In the genomic region with DNA sequence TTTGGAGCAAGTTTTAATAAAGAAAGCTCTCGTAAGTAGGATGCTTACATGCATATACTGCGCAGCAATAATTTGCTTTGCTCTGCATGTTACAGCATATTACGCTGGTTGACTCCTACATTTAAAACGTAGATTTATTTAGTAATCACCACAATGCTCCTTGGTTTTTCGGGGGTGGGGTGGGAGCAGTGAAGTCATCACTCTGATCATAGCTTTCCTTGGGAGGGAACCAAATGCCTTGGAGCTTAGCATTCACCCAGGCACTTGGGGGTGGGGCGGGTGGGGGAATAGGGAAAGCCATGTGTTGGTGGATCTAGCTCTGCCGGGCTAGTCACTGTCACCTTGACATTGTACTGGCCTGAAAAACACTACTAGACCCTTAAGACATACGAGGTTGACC, we compare ENCODE assay signal across 10 mouse cellular contexts. TPM values are rescaled to one million over a fixed set of nuclear protein-coding genes. Genes with fewer than 3 reads are reported as not detected.
DNase-seq lines count a peak whose midpoint lies in the region; ATAC-seq and TF ChIP-seq lines count a peak whose summit lies in the region.
"Had no signal": no experiment of that assay in that cellular context is flagged by ENCODE, and none has a peak within 500 bp of the region (broad histone marks: within the 10 kb centered on the region; RNA-seq: fewer than 3 reads in every experiment).

No protein-coding gene starts in this region.

- no peak for DNase-seq in forebrain, embryonic 10.5 days (ENCODE audit: extremely low spot score, low spot score)
- no peak for DNase-seq in kidney, adult 9 months
- DNase-seq in brain, adult 2 months (ENCODE audit: low read depth, low spot score) = peak; percentile 56
- DNase-seq in liver, postnatal 0 days = no peak
- no peak for DNase-seq in adrenal gland, adult 18-20 months (ENCODE audit: low spot score in 2 of 2)
- DNase-seq in adipocyte (ENCODE audit: low spot score) = no peak
- DNase-seq: cerebellum, adult 2 months; lung, postnatal 14 days had no signal

- no peak overlapping the region for H3K27ac ChIP-seq in forebrain, embryonic 10.5 days
- no peak overlapping the region for H3K27ac ChIP-seq in forebrain, embryonic 16.5 days (ENCODE audit: low read length)
- H3K27ac ChIP-seq in kidney, embryonic 16.5 days (ENCODE audit: low read length) = no peak overlapping the region
- no peak overlapping the region for H3K27ac ChIP-seq in liver, postnatal 0 days (ENCODE audit: low read depth)

- WGBS in forebrain, embryonic 10.5 days = 3% methylated on average over 8 of the region's 8 CpGs
- WGBS in forebrain, embryonic 16.5 days = 5% methylated on average over 8 of the region's 8 CpGs
- 4% methylated on average over 8 of the region's 8 CpGs for WGBS in kidney, embryonic 16.5 days
- WGBS in liver, postnatal 0 days (ENCODE audit: insufficient replicate concordance) = 6% methylated on average over 8 of the region's 8 CpGs

- no peaks in the 10 kb centered on the region for H3K36me3 ChIP-seq in forebrain, embryonic 10.5 days (replicated peaks)
- H3K36me3 ChIP-seq in forebrain, embryonic 16.5 days (ENCODE audit: control insufficient read depth, insufficient read depth) = no peaks in the 10 kb centered on the region
- H3K36me3 ChIP-seq in kidney, embryonic 16.5 days (ENCODE audit: insufficient read depth, low read length) = no peaks in the 10 kb centered on the region
- no peaks in the 10 kb centered on the region for H3K36me3 ChIP-seq in liver, postnatal 0 days (replicated peaks; ENCODE audit: insufficient read depth, low read length)

- no peak for ATAC-seq in forebrain, embryonic 16.5 days
- no peak for ATAC-seq in kidney, embryonic 16.5 days (ENCODE audit: low FRiP score, low TSS enrichment)
- ATAC-seq in liver, postnatal 0 days = no peak

- no peak overlapping the region for H3K9ac ChIP-seq in forebrain, embryonic 16.5 days (replicated peaks; ENCODE audit: low read depth, low read length)
- H3K9ac ChIP-seq in kidney, embryonic 16.5 days (replicated peaks; ENCODE audit: low read length) = no peak overlapping the region
- H3K9ac ChIP-seq in liver, postnatal 0 days (replicated peaks) = no peak overlapping the region

- no peak for TF ChIP-seq CTCF in liver, postnatal 0 days (IDR thresholded peaks at IDR 0.05; ENCODE audit: low read depth)

- H3K4me1 ChIP-seq in forebrain, embryonic 10.5 days = peaks cover 32% of the 10 kb centered on the region
- H3K4me1 ChIP-seq in forebrain, embryonic 16.5 days (replicated peaks; ENCODE audit: control insufficient read depth, insufficient read depth, low read length) = peaks cover 29% of the 10 kb centered on the region
- peaks cover 14% of the 10 kb centered on the region for H3K4me1 ChIP-seq in kidney, embryonic 16.5 days (ENCODE audit: insufficient read depth, low read length)
- peaks cover 13% of the 10 kb centered on the region for H3K4me1 ChIP-seq in liver, postnatal 0 days (ENCODE audit: insufficient read depth)

- peaks cover 96% of the 10 kb centered on the region for H3K27me3 ChIP-seq in forebrain, embryonic 10.5 days (ENCODE audit: poor library complexity, severe bottlenecking)
- H3K27me3 ChIP-seq in forebrain, embryonic 16.5 days (replicated peaks; ENCODE audit: control insufficient read depth, insufficient read depth, low read length) = peaks cover 38% of the 10 kb centered on the region
- H3K27me3 ChIP-seq in kidney, embryonic 16.5 days (ENCODE audit: insufficient read depth, low read length) = peaks cover 63% of the 10 kb centered on the region
- H3K27me3 ChIP-seq in liver, postnatal 0 days (ENCODE audit: insufficient read depth, low read length) = peaks cover 88% of the 10 kb centered on the region

- peak overlapping the region; percentile 67 for H3K4me3 ChIP-seq in forebrain, embryonic 10.5 days
- H3K4me3 ChIP-seq in forebrain, embryonic 16.5 days (replicated peaks; ENCODE audit: low read length) = no peak overlapping the region
- no peak overlapping the region for H3K4me3 ChIP-seq in kidney, embryonic 16.5 days (ENCODE audit: low read length)
- H3K4me3 ChIP-seq in liver, postnatal 0 days (ENCODE audit: low read depth, low read length) = no peak overlapping the region

- H3K4me2 ChIP-seq in forebrain, embryonic 16.5 days (ENCODE audit: low read length) = no peak overlapping the region
- peak overlapping the region; percentile 97 for H3K4me2 ChIP-seq in kidney, embryonic 16.5 days (replicated peaks; ENCODE audit: low read depth, low read length)
- H3K4me2 ChIP-seq in liver, postnatal 0 days (ENCODE audit: low read depth, low read length) = peak overlapping the region; percentile 95; the same call in 1 of the 2 replicates

- no peaks in the 10 kb centered on the region for H3K9me3 ChIP-seq in forebrain, embryonic 10.5 days
- no peaks in the 10 kb centered on the region for H3K9me3 ChIP-seq in forebrain, embryonic 16.5 days (ENCODE audit: control insufficient read depth, low read length)
- no peaks in the 10 kb centered on the region for H3K9me3 ChIP-seq in kidney, embryonic 16.5 days (ENCODE audit: low read length)
- H3K9me3 ChIP-seq in liver, postnatal 0 days (ENCODE audit: low read length) = no peaks in the 10 kb centered on the region

- no peak for TF ChIP-seq EP300 in liver, postnatal 0 days (IDR thresholded peaks at IDR 0.05; ENCODE audit: low read depth)

RNA-seq across cellular contexts. Expression of gene Spag6, which starts 1.3 kb away (rescaled TPM):
- polyA plus RNA-seq in forebrain, embryonic 10.5 days (2016; fragmentation: Nextera tagmentation; extraction: Ambion mirVana) = not detected in 2 replicates
- not detected in 2 replicates for polyA plus RNA-seq in forebrain, embryonic 16.5 days (2015; fragmentation: Nextera tagmentation; extraction: Ambion mirVana)
- polyA plus RNA-seq in kidney, embryonic 16.5 days (2015; fragmentation: Nextera tagmentation; extraction: Ambion mirVana) = not detected in 2 replicates
- polyA plus RNA-seq in liver, postnatal 0 days (2015; fragmentation: Nextera tagmentation; extraction: Ambion mirVana) = not detected in 2 replicates
- under 1 TPM; 0.51 to 0.66 TPM for total RNA-seq in adrenal gland, adult 18-20 months (2021)

RNA-seq across cellular contexts. Expression of gene Bmi1, which starts 18.3 kb away (rescaled TPM):
- 25.9 and 28.3 TPM in 2 replicates for polyA plus RNA-seq in forebrain, embryonic 10.5 days (2016; fragmentation: Nextera tagmentation; extraction: Ambion mirVana)
- 34.8 and 40.9 TPM in 2 replicates for polyA plus RNA-seq in forebrain, embryonic 16.5 days (2015; fragmentation: Nextera tagmentation; extraction: Ambion mirVana)
- 28.8 and 30.9 TPM in 2 replicates for polyA plus RNA-seq in kidney, embryonic 16.5 days (2015; fragmentation: Nextera tagmentation; extraction: Ambion mirVana)
- polyA plus RNA-seq in liver, postnatal 0 days (2015; fragmentation: Nextera tagmentation; extraction: Ambion mirVana) = 5.1 and 5.7 TPM in 2 replicates
- 10 to 100 TPM; 63.8 to 81.4 TPM for total RNA-seq in adrenal gland, adult 18-20 months (2021)

RNA-seq across cellular contexts. Expression of gene Commd3, which starts 23.0 kb away (rescaled TPM):
- 87.4 and 90.9 TPM in 2 replicates for polyA plus RNA-seq in forebrain, embryonic 10.5 days (2016; fragmentation: Nextera tagmentation; extraction: Ambion mirVana)
- 291 TPM in 2 replicates for polyA plus RNA-seq in forebrain, embryonic 16.5 days (2015; fragmentation: Nextera tagmentation; extraction: Ambion mirVana)
- 204 and 209 TPM in 2 replicates for polyA plus RNA-seq in kidney, embryonic 16.5 days (2015; fragmentation: Nextera tagmentation; extraction: Ambion mirVana)
- polyA plus RNA-seq in liver, postnatal 0 days (2015; fragmentation: Nextera tagmentation; extraction: Ambion mirVana) = 115 and 127 TPM in 2 replicates
- total RNA-seq in adrenal gland, adult 18-20 months (2021) = 100 to 1,000 TPM; 105 to 112 TPM
